Mouse (Mus musculus): Measurements from ENCODE around the gene Rslcan18.
"Not testable (repeated sequence)": the region's sequence is repeated elsewhere in the genome, so short reads cannot be mapped to it uniquely, and the experiment has no call there.

Gene Rslcan18

DNA sequence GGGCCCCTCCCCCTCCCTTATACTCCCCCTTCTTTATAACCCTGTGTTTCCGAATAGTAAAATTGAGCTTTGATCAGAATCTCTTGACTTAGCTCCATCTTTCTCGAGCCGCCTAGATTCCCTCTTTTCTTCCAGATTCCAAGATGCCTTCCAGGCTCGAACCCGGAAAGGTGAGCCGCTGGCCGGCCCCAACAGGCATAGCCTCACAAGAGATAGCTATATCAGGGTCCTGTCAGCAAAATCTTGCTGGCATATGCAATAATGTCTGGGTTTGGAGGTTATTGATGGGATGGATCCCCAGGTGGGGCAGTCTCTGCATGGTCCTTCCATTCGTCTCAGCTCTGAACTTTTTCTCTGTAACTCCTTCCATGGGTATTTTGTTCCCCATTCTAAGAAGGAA is at the start of gene Rslcan18:
TSS of gene Rslcan18 (minus strand) at position 101 of the 400 bp plus-strand sequence.
- not testable (repeated sequence) for DNase-seq (ENCODE audit: low read depth, low spot score)

DNA sequence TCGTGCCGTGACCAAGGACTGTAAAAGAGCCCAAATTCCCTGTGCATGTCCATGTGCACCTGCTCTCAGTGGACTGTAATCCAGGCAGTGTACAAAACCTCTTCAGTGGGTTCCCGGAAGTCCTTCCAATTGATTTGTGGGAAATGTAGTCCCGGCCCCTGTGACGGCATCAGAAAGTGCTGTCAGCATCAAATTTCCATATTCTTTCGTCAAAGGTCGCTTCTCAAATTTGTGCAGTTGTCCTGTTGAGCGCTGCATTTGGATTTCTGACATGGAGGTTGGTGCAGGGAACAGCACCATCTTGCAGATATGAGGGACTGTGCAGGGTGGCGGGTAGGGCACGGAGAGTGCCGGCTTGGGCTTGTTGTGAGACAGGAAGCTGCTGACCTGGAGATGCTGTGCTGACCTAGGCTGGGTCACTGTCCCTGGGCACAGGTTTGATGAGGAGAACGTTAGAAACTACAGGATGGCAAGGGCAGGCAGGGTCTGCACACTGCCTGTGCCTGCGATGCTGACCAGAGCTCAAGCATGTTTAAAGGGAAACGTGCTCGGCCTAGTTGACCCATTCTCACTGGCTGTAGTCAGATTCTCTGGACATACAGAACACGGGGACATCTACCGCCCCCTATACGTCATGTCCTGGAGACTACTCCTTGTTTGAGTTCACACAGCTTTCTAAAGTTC is 12.1 kb upstream of the Rslcan18 start:
- peak; percentile 79 for DNase-seq (ENCODE audit: low read depth, low spot score)

DNA sequence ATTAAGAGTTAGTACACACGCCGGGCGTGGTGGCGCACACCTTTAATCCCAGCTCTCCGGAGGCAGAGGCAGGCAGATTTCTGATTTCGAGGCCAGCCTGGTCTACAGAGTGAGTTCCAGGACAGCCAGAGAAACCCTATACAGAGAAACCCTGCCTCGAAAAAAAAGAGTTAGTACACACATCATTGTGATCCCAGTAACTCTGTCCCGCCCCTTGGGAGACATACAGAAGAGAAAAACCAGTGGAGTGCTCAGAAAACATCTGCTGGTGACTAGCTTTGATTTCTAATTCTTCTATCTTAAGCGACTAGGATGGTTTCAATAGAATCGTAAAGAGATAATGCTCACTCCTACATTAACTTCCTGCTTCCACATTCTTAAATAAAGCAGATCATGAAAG is 11.4 kb upstream of the Rslcan18 start:
- DNase-seq (ENCODE audit: low read depth, low spot score) = not testable (repeated sequence)

DNA sequence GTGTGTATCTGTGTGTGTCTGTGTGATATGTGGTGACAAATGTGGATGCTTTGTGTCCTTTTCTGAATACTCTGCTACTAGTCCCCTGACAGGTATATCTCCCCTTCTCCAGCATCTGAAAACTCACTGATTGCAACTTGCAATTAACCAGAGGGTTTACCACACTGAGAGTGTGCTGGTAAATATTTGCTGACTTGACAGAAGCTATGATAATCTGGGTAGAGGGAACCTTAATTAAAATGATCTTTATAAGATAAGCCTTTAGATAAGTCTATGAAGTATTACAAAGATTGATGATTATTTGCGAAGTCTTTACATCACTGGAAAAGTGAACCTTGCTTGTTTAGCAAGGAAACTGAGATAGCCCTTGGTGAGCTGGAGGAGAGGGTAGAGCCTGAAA is 8.4 kb upstream of the Rslcan18 start:
- no peak for DNase-seq (ENCODE audit: low read depth, low spot score)

DNA sequence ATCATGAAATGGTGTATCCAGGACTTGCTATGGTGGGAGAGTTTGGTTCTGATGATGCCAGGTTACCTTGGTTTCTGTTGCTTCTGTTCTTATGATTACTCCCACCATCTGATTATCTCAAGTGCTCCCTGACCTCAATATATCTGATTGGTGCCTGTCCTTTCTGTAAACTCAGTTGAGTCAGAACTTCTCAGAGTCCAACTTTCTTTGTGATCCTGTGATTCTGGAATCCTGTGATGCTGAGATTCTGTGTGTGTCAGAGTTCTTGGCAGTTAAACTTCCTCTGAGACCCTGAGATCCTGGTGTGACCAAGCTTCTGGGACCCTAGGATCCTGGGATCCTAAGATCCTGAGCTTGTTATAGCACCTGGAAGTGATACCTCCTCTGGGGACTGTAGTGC is 5.3 kb upstream of the Rslcan18 start, which contains the start of gene Zfp759:
TSS of gene Zfp759 (plus strand) at position 301 of the 400 bp plus-strand sequence.
- DNase-seq (ENCODE audit: low read depth, low spot score) = not testable (repeated sequence)

DNA sequence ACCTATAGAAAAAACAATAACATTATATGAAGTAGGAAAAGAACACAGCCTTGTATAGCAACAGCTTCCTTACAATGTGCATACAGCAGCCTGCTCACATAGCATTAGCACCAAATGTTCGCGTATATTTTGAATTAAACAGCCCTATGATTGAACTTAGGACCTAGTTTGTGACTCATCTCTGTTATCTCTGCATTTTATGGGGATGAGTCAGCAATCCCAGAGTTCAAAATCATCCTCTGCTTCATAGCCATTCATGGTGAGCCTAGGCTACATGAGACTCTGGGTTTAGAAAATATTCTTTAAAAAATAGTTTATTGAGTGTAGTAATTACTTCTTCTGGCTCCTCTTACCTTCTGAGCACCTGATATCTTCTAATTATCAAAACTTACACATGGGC is 2.8 kb downstream of the Rslcan18 start:
- no peak for DNase-seq (ENCODE audit: low read depth, low spot score)

DNA sequence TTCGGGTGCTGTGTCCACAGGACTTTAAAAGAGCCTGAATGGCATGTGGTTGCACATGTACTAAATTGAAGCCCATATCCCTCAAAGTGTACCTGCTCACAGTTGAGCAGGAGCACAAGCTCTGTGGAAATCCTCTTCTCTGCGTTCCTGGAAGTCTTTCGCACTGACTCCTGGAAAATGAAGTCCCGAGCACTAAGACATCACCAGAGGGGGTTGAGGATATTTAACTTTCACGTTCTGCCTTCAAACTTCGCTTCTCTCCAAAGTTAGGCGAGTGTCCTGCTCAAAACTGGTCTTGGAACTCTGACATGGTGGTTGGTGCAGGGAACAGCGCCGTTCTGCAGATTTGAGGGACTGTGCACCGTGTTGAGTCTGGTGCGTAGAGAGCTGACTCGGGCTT is 4.0 kb downstream of the Rslcan18 start:
- DNase-seq (ENCODE audit: low read depth, low spot score) = no peak

DNA sequence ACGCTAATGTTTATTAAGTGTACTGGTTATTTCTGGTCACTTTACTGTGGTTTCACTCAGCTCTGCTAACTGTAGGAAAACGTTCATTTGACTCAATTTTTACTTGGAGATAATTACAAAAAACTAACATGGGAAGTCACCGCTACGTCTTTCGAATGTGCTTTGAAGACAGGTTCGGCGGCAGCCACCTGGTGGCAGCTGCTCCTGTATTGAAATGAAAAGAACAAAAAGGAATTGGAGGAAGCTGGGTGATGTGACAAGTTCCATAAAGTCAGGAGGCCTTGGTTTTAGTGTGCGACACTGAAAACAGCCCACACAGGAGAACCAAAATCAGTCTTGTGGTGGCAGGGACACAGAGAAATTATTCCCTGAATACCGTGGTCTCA is 7.2 kb downstream of the Rslcan18 start:
- DNase-seq (ENCODE audit: low read depth, low spot score) = no peak

DNA sequence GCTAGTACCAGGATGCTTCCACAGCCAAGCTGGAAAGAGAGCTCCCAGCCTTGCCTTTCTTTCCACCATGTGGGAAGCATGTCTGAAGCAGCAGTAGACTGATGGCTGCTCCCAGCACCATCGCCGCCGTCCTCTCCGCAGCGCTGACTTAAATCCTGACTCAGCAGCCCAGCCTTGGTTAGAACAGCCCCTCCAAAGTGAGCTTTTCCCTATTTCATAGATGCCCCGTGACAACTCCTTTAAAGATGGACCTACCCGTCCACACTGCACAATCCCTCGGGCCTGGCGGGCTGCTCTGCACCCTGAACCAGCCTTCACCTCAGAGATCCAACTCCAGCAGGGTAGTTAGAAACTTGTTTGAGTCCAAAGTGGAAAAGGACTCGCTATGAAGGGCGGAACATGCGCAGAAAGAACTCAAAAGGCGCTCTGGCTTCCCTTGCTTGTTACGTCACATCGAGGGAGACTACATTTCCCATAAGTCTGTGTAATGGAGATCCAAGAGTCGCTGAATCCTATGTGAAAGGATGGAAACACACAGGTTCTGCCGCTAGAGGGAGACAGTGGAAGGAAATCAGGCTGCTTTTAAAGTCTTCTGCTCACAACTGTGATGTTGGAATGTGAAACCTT is 7.8 kb downstream of the Rslcan18 start, which contains the start of gene Gm28557:
TSS of gene Gm28557 (minus strand) at position 411 of the 627 bp plus-strand sequence.
- DNase-seq (ENCODE audit: low read depth, low spot score) = peak; percentile 97

DNA sequence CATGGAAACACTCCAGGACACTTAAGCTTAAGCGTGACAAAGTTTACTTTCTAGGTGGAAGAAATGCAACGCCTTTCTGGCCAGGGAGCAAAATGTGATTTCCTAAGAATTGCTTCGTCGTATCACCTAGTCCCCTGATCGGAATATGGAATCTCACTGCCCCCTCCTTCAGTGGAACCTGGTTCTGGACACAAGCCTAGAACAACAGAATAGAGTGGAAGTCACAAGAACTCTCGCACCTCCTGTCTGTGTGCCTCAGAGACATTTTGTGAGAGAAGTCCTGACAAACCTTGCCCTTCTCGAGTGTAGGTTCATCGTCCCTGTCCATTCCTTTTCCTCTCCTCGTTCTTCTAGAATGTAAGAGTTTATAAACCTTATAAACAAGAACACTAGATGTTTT is 8.4 kb downstream of the Rslcan18 start:
- no peak for DNase-seq (ENCODE audit: low read depth, low spot score)

DNA sequence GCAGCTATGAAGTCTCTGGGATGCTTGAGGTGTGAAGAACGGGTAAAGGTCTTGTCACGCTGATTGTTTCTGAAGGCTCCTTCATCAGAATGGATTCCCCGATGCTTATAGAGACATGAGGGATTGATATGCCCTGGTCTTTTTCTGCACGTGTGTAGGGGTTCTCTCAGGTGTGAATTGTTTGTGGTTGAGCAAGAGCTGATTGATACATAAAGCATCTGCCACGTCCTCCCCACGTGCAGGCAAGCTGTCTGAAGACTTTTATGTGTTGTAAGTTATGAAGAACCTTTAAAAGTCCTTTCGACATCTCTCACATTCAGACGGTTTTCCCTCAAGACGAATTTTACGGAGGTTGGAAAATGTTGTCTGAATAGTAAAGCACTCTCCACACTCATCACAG is 18.2 kb downstream of the Rslcan18 start, which contains the start of gene Zfp708:
TSS of gene Zfp708 (minus strand) at position 101 of the 400 bp plus-strand sequence.
- DNase-seq (ENCODE audit: low read depth, low spot score) = no peak

DNA sequence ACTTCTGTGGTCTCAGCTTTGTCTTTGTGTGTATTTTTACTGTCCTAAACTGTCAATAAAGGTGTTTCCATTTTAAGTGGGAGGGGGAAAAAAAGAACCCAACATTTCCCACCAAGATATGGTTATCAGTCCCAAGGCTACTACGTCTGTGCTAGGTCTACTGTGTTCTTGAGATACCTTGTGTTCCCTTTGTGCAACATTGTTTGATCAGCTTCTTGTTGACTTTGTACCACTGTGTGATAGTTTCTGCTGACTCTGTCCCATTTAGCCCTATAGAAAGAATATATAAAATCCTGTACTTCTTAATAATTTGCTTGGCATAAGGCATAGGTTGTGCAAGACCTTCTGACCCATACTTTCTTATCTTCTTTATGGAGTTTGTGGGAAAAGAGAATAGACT is 25.9 kb downstream of the Rslcan18 start:
- no peak for DNase-seq (ENCODE audit: low read depth, low spot score)

DNA sequence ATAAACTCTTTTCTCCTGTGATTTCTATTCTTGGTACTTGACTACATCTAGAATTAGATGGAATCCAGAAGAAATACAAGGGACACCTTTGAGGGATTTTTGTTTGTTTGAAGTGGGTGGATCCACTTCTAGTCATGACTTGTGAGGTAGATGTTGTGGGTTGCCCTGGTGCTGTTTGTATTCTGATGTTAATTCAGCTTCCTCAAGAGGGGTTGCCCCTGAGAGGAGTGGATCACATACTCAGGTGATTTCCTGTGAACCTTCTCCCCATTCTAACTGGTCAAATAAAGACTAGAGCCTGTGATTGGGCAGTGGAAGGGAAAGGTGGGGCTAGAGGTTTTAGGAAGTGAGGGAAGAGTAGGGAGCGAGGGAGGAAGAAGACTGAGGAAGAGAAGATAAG is 34.1 kb downstream of the Rslcan18 start:
- DNase-seq (ENCODE audit: low read depth, low spot score) = no peak

DNA sequence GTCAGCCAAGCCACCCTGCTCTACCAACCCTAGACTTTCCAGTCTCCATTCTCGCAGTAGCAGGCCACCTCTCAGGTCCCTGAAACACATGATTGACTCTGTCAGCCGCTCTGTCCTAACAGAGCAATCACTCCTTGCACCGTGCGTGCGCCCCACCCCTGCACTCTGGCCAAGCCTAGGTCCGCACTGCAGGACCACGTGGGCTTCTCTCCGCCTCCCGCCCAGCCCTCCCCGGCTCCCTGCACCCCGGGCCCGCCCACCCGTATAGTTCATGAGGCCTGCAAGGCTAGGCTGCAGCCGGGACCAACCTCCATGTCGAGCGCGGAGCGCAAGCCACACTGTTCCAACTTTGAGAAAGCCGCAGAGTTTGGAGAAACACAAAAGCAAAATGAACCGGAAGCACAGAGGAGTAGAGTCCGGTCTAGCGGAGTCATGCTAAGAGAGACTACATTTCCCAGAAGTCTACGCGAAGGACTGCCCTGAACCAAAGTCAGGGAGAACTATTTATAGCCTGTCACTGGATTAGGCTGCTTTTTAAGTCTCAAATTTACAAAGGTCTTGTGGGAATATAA is 34.8 kb downstream of the Rslcan18 start:
- DNase-seq (ENCODE audit: low read depth, low spot score) = no peak

DNA sequence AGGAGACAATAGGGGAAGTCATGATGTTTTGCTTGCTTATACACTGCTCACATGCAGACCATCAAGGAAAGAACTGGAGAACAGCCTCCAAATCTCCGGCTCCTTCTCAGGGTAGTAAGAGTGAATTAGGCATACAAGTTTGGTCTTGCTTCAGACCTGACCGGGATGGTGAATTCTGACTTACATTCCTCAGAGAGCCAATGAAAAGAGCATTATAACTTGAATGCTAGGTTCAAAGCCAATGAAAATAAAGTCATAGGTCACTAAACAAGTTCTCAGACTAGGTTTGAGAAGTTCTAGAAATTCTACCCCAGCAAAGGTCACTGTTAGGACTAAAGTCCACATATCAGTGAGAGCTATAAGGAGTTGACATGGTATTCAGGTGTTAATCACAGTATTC is 38.8 kb downstream of the Rslcan18 start:
- no peak for DNase-seq (ENCODE audit: low read depth, low spot score)

DNA sequence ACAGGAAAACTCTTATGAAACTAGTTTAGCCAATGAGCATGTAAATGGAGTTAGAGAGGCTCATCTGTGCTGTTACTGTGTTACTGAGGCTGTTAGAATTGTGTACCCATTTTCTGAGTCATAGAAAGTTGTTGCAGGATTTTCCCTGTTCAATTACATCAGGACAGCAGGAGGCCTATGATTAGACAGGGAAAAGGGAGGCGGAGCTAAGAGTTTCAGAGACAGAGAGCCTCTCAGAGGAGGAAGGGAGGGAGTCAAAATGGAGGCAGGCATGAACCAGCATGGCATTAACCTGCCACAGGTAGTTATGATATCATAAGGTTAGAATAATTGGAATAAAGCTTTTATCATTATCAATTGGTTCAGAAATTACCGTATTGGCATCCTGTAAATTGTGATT is 43.3 kb downstream of the Rslcan18 start:
- no peak for DNase-seq (ENCODE audit: low read depth, low spot score)

DNA sequence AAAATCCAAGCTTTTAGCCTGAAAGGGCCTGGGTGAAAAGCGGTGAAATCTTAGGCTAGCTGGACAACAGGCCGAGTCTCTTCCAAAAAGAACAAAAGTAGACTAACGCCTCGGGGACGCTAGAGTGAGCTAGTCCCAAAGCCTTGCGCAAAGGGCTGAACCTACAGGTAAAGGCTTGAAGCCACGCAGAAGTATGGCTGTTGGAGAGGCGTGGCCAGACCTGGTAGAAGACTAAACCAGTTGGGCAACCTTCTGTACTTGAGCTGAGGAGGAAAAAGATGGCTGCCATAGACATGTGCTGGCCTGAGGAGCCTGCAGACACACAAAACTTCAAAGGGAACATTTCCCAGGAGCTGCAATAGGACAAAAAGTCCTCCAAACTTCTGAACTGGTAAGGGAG is 50.7 kb downstream of the Rslcan18 start:
- no peak for DNase-seq (ENCODE audit: low read depth, low spot score)

DNA sequence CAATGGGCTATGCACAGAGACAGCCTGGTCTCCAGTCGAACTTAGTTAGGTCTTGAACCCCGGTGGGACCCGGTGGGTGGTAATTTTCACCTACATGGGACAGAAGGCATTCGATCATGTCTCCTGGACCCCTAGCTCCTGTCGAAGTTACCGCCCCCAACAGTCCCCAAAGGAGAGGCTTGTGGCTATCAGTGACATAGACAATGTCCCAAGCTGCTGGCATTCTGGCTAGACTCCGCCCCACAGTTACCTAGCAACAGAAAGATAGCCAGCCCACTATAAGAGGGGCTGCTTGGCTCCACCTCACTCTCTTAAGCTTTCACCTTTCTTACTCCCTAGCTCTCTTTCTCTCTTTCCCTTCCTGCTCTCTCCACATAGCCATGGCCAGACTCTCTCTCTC is 53.6 kb downstream of the Rslcan18 start:
- no peak for DNase-seq (ENCODE audit: low read depth, low spot score)

DNA sequence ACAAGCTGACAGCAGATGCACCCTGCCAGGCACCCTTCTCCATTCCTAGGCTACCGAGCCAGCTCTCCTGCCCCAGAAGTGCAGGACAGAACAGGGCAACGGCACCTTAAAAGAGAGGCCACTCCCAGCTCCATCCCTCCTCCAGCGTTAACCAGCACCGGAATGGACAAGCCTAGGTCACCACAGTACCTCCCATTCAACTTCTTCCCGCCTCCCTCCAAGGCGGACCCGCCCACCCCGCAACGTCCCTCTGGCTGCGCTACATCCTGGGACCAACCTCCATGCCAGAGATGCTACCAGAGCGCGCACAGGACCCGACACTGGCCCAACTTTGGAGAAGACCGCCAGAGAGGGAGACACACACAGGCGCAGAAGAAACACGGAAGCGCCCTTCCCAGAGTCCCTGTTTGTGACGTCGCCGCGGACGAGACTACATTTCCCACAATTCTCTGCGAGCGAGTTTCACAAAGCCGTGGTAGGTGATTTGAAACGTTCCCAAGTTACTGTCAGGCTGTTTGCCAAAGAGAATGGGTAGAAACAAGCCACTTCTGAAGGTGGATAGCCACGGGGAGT is 55.2 kb downstream of the Rslcan18 start, which contains the start of gene Zfp712:
TSS of gene Zfp712 (minus strand) at position 385 of the 573 bp plus-strand sequence.
- peak; percentile 93 for DNase-seq (ENCODE audit: low read depth, low spot score)

DNA sequence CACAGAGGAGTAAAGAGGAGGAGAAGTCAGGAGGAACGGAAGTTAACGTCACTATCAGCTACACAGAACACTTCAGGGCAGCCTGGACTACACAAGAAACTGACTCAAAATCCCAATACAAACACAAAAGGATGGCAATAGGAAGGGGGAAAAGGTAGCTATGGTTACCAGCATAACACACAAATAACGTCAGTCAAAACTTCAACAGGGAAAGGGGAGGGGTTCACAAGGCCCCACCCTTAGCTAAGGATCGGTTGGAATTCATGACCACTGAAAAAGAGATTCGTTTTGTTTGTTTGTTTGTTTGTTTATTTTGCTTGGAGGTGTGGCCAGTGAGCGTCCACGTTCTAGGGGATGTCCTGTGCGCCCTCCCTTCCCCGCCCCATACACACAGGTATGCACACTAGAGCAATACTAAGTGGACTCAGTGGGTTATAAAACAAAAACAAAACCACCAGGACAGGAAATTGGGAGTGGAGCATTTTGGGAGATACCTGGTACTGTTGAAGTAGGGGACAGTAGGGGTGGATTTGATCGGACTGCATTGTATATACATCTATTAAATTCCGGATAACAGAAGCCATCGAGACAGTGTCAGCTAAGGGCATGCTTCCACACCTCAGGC is 55.8 kb downstream of the Rslcan18 start:
- DNase-seq (ENCODE audit: low read depth, low spot score) = no peak

Measured in A20 (cell line).